Mouse (Mus musculus): ENCODE results near the gene Atp1a2. TPM values are rescaled to one million over a fixed set of nuclear protein-coding genes. Genes with fewer than 3 reads are reported as not detected.

The Atp1a2 gene
- polyA plus RNA-seq, 1 experiment from 2014 or later: 1.6 TPM

DNA sequence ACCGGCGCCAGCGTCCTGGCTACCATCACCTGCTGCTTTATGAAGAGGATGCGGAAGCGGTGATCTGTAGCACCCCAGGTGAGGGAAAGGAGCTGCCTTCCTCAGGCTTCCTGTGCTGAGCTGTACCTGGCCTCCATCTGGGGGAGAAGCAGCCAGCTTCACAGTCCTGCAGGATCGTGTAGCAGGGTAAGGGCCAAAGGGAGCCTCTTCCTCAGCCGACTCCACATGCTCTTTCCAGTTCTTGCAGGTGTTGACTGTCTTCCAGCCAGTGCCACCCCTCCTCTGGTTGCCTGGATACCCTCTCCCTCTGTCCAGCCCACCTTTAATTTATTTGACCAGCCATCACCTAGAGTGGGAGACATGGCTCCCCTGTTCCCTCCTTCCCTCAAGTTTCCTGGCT, 21.5 kb upstream of the Atp1a2 start:
- Histone ChIP-seq H3K27ac (ENCODE audit: low read depth) (no peak overlapping the region), H3K4me1 (replicated peaks; ENCODE audit: control insufficient read depth, insufficient read depth, low read length) (0 out of 2 replicates have a peak, but pooled peaks cover 3% of the 10 kb centered on the region), H3K36me3 (ENCODE audit: control insufficient read depth, insufficient read depth, low read length) (0 out of 2 replicates have a peak, but pooled peaks cover 5% of the 10 kb centered on the region), H3K4me2 (ENCODE audit: low read length) (no peak overlapping the region), H3K4me3 (ENCODE audit: low read depth, low read length) (no peak overlapping the region), H3K27me3 (replicated peaks; ENCODE audit: control insufficient read depth, insufficient read depth, low read length) (no peaks in the 10 kb centered on the region), H3K9me3 (ENCODE audit: control insufficient read depth, low read length) (no peaks in the 10 kb centered on the region), H3K9ac (ENCODE audit: low read length) (no peak overlapping the region)
- WGBS: 76% methylated on average over 7 of the region's 7 CpGs
- no peak for ATAC-seq (replicated peaks; ENCODE audit: low FRiP score, low TSS enrichment, low read depth)
- no peak for DNase-seq (ENCODE audit: low spot score)

DNA sequence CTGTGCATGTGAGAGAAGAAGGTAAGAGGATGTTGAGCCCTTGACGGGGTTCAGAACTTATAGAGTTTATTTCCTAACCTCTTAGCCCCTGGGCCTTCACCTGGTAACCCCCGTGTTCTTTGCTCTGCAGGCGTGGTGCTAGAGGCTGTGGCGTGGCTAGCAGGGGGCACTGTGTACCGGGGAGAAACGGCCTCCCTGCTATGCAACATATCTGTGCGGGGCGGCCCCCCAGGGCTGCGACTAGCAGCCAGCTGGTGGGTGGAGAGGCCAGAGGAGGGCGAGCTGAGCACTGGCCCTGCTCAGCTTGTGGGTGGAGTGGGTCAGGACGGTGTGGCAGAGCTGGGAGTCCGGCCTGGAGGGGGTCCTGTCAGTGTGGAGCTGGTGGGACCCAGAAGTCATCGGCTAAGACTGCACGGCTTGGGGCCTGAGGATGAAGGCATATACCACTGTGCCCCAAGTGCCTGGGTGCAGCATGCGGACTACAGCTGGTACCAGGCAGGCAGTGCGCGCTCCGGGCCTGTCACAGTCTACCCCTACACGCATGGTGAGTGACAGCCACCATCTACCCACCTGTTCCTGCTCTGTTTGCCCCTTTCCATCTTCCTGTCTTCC, 20.7 kb upstream of the Atp1a2 start:
- no peak for DNase-seq (ENCODE audit: low spot score)
- 88% methylated on average over 19 of the region's 19 CpGs for WGBS
- Histone ChIP-seq H3K9ac (ENCODE audit: low read length) (no peak overlapping the region), H3K4me3 (ENCODE audit: low read depth, low read length) (no peak overlapping the region), H3K4me2 (ENCODE audit: low read length) (no peak overlapping the region), H3K4me1 (replicated peaks; ENCODE audit: control insufficient read depth, insufficient read depth, low read length) (0 out of 2 replicates have a peak, but pooled peaks cover 3% of the 10 kb centered on the region), H3K27ac (ENCODE audit: low read depth) (no peak overlapping the region), H3K36me3 (ENCODE audit: control insufficient read depth, insufficient read depth, low read length) (0 out of 2 replicates have a peak, but pooled peaks cover 5% of the 10 kb centered on the region), H3K27me3 (replicated peaks; ENCODE audit: control insufficient read depth, insufficient read depth, low read length) (no peaks in the 10 kb centered on the region), H3K9me3 (ENCODE audit: control insufficient read depth, low read length) (no peaks in the 10 kb centered on the region)
- ATAC-seq (replicated peaks; ENCODE audit: low FRiP score, low TSS enrichment, low read depth): no peak

DNA sequence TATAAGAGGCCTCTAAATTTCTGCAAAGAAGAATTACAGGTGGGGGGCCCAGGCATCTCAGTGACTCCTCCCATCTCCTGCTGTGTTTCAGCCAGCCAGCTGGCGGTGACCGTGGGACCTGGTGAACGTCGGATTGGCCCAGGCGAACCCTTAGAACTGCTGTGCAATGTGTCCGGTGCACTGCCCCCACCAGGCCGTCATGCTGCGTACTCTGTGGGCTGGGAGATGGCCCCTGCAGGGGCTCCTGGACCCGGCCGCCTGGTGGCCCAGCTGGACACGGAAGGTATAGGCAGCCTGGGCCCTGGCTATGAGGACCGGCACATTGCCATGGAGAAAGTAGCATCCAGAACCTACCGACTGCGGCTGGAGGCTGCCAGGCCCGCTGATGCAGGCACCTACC, 20.1 kb upstream of the Atp1a2 start:
- Histone ChIP-seq H3K27me3 (replicated peaks; ENCODE audit: control insufficient read depth, insufficient read depth, low read length) (no peaks in the 10 kb centered on the region), H3K36me3 (ENCODE audit: control insufficient read depth, insufficient read depth, low read length) (0 out of 2 replicates have a peak, but pooled peaks cover 5% of the 10 kb centered on the region), H3K4me2 (ENCODE audit: low read length) (no peak overlapping the region), H3K9ac (ENCODE audit: low read length) (no peak overlapping the region), H3K27ac (ENCODE audit: low read depth) (no peak overlapping the region), H3K4me1 (replicated peaks; ENCODE audit: control insufficient read depth, insufficient read depth, low read length) (0 out of 2 replicates have a peak, but pooled peaks cover 7% of the 10 kb centered on the region), H3K4me3 (ENCODE audit: low read depth, low read length) (no peak overlapping the region), H3K9me3 (ENCODE audit: control insufficient read depth, low read length) (no peaks in the 10 kb centered on the region)
- DNase-seq (ENCODE audit: low spot score) (no peak), ATAC-seq (replicated peaks; ENCODE audit: low FRiP score, low TSS enrichment, low read depth) (no peak)
- WGBS: 69% methylated on average over 15 of the region's 15 CpGs

DNA sequence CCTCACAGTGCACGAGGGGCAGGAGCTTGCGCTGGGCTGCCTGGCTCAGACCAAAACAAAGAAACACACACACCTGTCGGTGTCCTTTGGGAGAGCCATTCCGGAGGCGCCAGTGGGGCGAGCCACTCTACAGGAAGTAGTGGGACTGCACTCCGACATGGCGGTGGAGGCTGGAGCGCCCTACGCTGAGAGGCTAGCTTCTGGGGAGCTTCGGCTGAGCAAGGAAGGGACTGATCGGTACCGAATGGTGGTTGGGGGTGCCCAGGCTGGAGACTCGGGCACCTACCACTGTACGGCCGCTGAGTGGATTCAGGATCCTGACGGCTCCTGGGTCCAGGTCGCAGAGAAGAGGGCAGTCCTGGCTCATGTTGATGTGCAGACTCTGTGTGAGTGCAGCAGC, 19.6 kb upstream of the Atp1a2 start:
- DNase-seq (ENCODE audit: low spot score) (no peak), ATAC-seq (replicated peaks; ENCODE audit: low FRiP score, low TSS enrichment, low read depth) (0 out of 2 replicates have a peak, but pooled peaks have one; percentile 8)
- 0 out of 2 replicates have a peak, but pooled peaks cover 10% of the 10 kb centered on the region for H3K4me1 ChIP-seq (replicated peaks; ENCODE audit: control insufficient read depth, insufficient read depth, low read length)
- WGBS: 62% methylated on average over 18 of the region's 18 CpGs
- H3K4me3 ChIP-seq (ENCODE audit: low read depth, low read length): no peak overlapping the region
- H3K36me3 ChIP-seq (ENCODE audit: control insufficient read depth, insufficient read depth, low read length): 0 out of 2 replicates have a peak, but pooled peaks cover 5% of the 10 kb centered on the region
- H3K27ac ChIP-seq (ENCODE audit: low read depth): no peak overlapping the region
- no peak overlapping the region for H3K4me2 ChIP-seq (ENCODE audit: low read length)
- H3K9me3 ChIP-seq (ENCODE audit: control insufficient read depth, low read length): no peaks in the 10 kb centered on the region
- H3K9ac ChIP-seq (ENCODE audit: low read length): no peak overlapping the region
- no peaks in the 10 kb centered on the region for H3K27me3 ChIP-seq (replicated peaks; ENCODE audit: control insufficient read depth, insufficient read depth, low read length)

DNA sequence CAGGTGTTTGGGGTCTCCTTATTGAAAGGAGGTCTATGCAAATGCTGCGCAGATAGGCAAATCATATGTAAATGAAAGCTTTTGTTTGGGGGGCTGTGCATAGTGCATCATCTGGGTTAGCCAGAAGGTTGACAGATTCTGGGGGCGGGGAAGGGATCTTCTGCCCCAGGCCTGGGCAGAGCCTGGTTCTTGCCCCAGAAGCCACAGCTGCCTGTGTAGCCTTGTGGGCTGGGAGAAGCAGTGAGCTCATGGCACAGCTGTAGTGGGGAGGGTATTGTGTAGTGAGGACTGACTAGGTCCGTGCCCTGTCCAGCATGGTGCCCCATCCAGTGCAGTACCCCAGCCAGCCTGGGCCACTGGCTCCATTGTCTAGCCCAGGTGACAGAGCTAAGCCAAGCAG, 17.0 kb upstream of the Atp1a2 start:
- H3K27me3 ChIP-seq (replicated peaks; ENCODE audit: control insufficient read depth, insufficient read depth, low read length): no peaks in the 10 kb centered on the region
- peaks cover 18% of the 10 kb centered on the region for H3K4me1 ChIP-seq (replicated peaks; ENCODE audit: control insufficient read depth, insufficient read depth, low read length)
- DNase-seq (ENCODE audit: low spot score) (no peak), ATAC-seq (replicated peaks; ENCODE audit: low FRiP score, low TSS enrichment, low read depth) (no peak)
- H3K4me2 ChIP-seq (ENCODE audit: low read length): no peak overlapping the region
- 0 out of 2 replicates have a peak, but pooled peaks cover 5% of the 10 kb centered on the region for H3K36me3 ChIP-seq (ENCODE audit: control insufficient read depth, insufficient read depth, low read length)
- no peak overlapping the region for H3K27ac ChIP-seq (ENCODE audit: low read depth)
- no peak overlapping the region for H3K9ac ChIP-seq (ENCODE audit: low read length)
- WGBS: 76% methylated on average over 3 of the region's 3 CpGs
- H3K9me3 ChIP-seq (ENCODE audit: control insufficient read depth, low read length): no peaks in the 10 kb centered on the region
- no peak overlapping the region for H3K4me3 ChIP-seq (ENCODE audit: low read depth, low read length)

DNA sequence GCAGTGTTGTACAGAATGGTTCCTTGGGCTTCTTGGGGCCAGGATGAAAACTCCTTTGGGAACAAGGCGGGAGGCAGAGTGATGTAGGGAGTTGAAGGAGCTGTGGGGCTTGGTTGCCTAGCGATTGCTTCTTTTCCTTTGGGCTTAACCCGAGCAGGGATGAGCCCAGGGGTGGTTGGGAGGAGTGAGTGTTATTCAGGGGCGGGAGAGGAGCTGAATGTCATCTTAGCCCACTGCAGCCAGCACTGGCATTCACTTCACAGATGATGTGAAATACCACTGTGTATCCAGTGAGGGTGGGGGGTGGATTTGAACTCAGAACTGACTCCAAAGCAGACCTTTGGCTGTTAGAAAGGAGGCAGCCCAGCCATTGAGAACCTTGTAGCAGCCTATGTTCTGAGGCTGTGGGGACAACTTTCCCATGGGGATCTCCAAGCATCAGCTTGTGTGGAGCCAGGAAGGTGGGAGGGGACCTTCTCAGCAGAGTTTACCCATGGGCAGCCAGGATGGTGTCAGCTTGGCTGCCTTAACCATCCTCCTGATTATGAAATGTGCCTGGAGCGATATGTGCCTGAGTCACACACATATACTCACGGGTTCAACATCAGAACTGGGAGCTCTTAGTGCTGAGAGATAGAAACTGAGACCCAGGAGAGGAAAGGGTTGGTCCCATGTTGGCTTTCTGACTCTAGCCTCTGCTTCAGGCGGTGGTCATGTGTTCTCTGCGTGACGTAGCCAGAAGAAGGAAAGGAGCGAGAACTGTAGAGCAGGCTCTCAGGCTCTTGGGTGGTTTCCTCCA, 15.9 kb upstream of the Atp1a2 start:
- WGBS: 81% methylated on average over 10 of the region's 10 CpGs
- DNase-seq (ENCODE audit: low spot score) (no peak), ATAC-seq (replicated peaks; ENCODE audit: low FRiP score, low TSS enrichment, low read depth) (no peak)
- peaks cover 16% of the 10 kb centered on the region for H3K4me1 ChIP-seq (replicated peaks; ENCODE audit: control insufficient read depth, insufficient read depth, low read length)
- no peaks in the 10 kb centered on the region for H3K9me3 ChIP-seq (ENCODE audit: control insufficient read depth, low read length)
- no peak overlapping the region for H3K4me3 ChIP-seq (ENCODE audit: low read depth, low read length)
- 0 out of 2 replicates have a peak, but pooled peaks cover 5% of the 10 kb centered on the region for H3K36me3 ChIP-seq (ENCODE audit: control insufficient read depth, insufficient read depth, low read length)
- no peak overlapping the region for H3K27ac ChIP-seq (ENCODE audit: low read depth)
- H3K27me3 ChIP-seq (replicated peaks; ENCODE audit: control insufficient read depth, insufficient read depth, low read length): no peaks in the 10 kb centered on the region
- H3K9ac ChIP-seq (ENCODE audit: low read length): no peak overlapping the region
- peak overlapping the region; percentile 78 for H3K4me2 ChIP-seq (ENCODE audit: low read length)

DNA sequence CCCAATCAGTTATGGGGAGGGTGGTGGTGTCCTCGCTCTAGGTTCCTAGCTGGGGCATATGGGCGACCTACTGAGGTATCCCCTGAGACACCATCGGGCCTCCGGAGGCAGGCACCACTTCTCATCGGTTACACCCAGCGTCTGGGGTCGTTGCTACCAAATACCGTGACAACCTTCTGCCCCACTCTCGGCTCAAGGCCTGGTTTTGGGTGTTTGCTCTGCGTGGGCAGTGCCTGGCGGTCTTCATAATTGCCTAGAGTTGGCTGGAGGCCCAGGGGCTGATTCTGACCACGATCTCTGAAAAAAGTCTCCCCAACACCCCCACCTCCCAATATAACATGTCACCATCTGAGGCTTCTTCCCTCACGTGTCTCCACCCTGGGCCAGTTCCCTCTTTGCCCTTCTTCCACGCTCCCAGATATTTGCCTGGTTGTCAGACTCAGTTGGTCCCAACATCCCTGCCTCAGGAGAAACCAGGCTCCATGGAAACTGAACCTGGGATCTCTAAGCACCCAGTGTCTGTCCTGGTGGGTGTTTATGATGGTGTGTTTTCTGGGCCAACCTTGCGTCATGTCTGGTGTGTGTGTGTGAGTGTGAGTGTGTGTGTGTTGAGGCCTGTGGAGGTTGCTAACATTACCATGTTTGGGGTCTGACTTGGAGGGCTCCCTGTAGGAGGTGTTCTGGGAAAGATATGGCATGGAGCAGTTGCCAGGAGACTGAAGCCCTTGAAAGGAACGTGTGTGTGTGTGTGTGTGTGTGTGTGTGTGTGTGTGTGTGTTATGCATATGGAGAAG, 15.1 kb upstream of the Atp1a2 start:
- H3K27me3 ChIP-seq (replicated peaks; ENCODE audit: control insufficient read depth, insufficient read depth, low read length): no peaks in the 10 kb centered on the region
- DNase-seq (ENCODE audit: low spot score): no peak
- H3K27ac ChIP-seq (ENCODE audit: low read depth): no peak overlapping the region
- peak overlapping the region; percentile 78 for H3K4me2 ChIP-seq (ENCODE audit: low read length)
- H3K4me3 ChIP-seq (ENCODE audit: low read depth, low read length): peak overlapping the region; percentile 59
- peak; percentile 2; the same call in 1 of the 2 replicates for ATAC-seq (replicated peaks; ENCODE audit: low FRiP score, low TSS enrichment, low read depth)
- no peaks in the 10 kb centered on the region for H3K9me3 ChIP-seq (ENCODE audit: control insufficient read depth, low read length)
- WGBS: 14% methylated on average over 16 of the region's 16 CpGs
- H3K4me1 ChIP-seq (replicated peaks; ENCODE audit: control insufficient read depth, insufficient read depth, low read length): peaks cover 16% of the 10 kb centered on the region
- 0 out of 2 replicates have a peak, but pooled peaks cover 5% of the 10 kb centered on the region for H3K36me3 ChIP-seq (ENCODE audit: control insufficient read depth, insufficient read depth, low read length)
- peak overlapping the region; percentile 53 for H3K9ac ChIP-seq (ENCODE audit: low read length)
